Mouse (Mus musculus) heart, adult 2 months (tissue): ENCODE results near the gene Cd27.
"Not testable (repeated sequence)": the region's sequence is repeated elsewhere in the genome, so short reads cannot be mapped to it uniquely, and the experiment has no call there.

Experiments used
- CTCF ChIP-seq: fragments of 200-600 bp; IDR thresholded peaks from 2 replicates; pipeline ENCODE4 v1.8.1; 2022; ENCODE audit warnings: antibody characterized with exemption, mild to moderate bottlenecking, moderate library complexity
- EP300 ChIP-seq: fragments of 200-500 bp; IDR thresholded peaks from 2 replicates; pipeline ENCODE4 v1.6.1; 2011; ENCODE audit warnings: low read depth, low read length, control low read depth; ENCODE audit not compliant: insufficient read depth
- POLR2A ChIP-seq: fragments of 200-500 bp; IDR thresholded peaks from 2 replicates; pipeline ENCODE4 v1.6.1; 2011; ENCODE audit warnings: mild to moderate bottlenecking, low read depth, low read length, control low read depth; ENCODE audit not compliant: insufficient read depth

- not testable (repeated sequence) for TF ChIP-seq POLR2A, CTCF, EP300
These were observed 29.8 kb upstream of the Cd27 start for GRCm38 (mm10) chr6:125266600-125266999.
